Mouse (Mus musculus): ENCODE measurements around the gene Slc16a1.

Gene Slc16a1

DNA sequence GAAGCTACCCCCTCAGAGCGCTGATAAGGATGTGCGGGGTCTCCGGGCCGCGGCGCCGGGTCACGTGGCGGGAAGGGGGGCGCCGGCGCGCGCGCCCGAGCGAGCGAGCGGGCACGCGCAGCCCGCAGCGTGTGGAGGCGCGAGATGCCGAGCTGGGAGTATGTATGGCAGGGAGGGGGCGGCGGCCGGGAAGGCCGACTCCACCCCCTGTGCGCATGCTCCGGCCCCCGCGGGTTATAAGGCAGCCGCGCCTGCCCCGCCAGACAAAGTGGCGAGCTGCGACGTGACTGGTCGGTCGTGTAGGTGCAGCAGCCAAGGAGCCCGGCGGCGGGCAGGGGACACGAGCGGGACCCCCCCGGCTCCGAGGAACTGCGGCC is at the start of gene Slc16a1:
Gene Slc16a1, plus strand, starts transcription at position 266 of the 377 bp plus-strand sequence.
- CTCF ChIA-PET: interaction anchor here (0.5 kb wide), 1 partner anchor 416 kb away, joined by 4 read pairs; no protein-coding TSS in a partner anchor

DNA sequence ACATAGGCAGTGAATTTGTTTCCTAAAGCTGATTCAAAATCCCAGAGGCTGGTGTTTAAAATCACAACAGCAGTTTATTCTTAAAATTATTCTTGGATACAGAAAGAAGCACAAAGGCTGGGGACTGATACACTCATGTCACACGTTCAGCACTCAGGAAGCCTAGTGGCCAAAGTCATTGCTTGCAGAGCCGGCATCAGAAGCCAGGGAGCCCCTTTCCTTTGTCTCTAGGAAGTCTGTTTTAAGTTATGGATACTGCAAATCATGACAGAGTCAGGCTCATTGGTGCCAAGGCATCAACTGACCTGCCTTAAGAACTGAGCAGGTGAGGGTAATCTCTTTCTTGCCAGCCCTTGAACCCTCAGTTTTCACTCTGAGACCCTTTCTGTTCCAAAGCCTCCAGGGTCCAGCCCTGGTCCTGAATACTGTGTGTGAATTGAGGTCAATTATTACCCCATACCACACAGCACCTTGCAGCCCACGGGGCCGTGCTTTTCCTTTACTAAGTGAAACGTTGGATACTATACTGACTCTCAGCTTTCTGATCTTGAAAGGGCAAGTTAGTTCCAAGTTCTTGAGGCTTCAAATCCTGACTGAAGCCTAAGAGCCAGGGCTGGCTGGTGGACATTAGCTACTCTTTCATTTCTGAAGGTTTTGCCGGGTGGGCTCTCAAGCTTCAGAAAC is 41.9 kb upstream of the Slc16a1 start:
- CTCF ChIA-PET: no interaction called here

DNA sequence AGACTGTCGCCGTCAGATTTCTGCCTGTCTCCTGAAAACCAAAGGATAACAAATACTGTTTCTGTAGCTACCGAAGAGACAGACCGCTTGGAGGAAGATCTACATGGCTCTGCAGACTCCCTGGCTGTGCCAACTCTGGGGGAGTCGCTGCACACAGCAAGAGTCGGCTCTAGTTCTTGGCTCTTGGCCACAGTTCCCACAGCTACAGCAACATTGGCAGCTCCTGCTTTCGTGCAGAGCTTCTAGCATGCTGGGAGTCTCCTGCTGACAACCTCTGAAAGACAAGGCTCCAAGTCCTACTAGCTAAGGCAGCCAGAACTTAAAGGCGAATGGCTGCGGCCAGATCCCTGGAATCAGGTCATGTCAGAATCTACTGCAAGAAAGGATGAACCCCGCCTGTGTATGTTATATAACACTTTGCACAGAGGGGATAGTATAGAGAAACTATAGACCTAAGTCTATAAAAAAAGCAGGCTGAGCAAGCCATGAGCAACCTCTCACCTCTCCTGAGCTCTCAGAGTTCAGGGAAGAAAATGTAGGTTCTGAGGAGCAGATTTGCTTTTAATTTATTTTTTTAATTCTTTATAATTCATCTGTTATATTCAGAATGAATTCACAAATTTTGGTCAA is 41.2 kb upstream of the Slc16a1 start:
- CTCF ChIA-PET: no interaction called here

DNA sequence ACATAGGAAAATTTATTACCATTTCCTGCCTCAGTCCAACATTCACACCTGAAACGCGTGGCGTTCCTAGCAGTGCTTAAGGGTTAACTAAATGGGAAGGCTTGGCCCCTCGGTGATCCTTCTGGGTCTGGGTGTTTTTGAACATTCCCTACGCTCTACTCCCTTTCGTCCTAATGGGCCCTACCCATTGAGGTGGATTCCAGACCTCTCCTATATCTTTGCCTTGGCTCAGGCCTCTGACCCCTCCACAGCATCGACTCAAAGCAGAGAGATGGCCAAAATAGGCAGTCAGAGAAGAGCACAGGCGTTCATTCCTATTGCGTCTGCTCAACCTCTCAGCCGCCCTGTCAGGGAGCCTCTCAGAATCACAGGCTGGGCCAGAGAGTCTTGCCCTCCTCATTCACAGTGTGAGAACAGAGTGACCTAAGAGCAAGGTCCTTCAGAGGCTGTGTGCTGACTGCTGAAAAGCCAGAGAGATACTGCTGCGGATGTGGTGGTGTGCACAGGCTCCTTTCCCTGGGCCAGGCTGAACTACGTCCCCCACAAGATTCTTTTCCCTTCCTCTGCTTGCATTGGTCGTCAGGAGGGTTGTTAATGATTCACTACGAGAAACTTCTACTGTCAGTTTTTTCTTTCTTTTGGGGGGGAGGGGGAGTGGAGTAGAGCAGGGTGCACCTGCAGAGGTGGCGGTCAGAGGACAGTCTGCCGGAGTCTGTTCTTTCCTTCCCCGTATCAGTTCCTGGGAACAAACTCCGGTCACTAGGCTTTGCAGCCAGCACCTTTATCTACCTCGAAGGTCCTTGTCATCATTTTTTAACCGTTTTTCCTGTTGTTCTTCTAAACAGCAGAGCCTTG is 38.9 kb upstream of the Slc16a1 start:
- CTCF ChIA-PET: no interaction called here

DNA sequence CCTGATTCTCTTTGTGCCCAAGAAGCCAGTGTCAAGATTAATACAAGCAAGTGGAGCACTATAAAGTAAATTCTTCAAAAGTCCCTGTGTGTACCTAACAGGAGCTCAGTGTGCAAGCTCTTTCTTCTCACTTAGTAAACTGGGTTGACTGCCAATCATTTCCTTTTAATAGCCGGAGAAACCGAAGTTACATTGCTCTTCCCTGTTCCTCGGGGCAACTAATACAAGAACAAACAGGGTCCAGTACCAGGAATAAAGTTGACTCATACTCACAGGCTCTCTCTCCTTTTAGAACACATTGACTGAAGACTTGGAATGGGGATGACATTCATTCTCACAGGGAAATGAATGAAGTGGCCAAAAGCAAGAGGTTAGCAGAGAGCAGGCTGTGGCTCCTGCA is 37.8 kb upstream of the Slc16a1 start:
- CTCF ChIA-PET: no interaction called here

DNA sequence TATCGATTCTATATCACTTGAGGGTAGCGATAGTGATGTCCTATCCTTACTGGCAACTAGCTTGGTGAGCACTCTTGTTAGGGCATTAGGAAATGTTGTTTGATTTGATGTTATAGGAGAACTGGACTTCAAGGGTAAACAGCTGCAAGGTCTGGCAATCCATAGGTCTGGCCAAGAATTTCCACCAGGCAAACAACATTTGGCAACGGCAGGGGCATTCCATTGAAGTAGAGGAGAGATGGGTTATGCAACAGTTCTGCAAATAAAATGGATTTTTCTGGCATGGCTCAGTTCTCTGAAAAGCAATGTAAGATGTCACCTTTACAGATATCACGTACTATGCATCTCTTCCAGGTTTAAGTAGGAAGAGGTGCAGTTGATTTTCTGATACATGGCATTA is 36.8 kb upstream of the Slc16a1 start:
- CTCF ChIA-PET: no interaction called here

DNA sequence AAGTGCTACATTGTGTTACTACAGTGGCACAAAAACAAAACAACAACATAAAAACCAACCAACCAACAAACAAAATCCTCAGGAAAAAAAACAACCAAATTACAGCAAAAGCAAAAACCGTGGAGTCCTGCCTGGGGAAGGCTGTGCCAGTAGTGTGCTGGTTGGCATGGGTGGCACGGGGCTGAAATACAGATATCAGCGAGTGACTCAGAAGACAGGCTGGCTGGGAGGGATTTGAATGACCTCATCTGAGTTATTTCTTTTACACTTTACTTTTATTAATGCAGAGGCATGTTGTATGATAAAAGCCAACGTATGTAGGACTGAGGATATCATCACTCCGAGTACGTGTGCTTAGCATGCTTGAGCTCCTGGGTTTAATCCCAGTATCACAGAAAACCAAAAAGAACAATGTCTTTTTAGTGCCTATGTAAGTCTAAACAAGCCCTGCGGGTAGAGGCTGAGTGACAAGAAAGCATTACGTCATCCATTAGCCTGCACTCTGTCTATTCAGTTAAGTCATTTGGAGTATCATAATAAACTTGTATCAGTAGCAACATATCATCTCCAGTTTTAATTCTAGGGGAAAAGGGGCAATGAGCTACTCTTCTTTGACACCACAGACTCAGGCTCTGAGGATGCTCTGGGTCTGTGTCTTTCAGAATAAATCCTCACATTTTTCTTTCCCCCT is 28.6 kb upstream of the Slc16a1 start:
- CTCF ChIA-PET: no interaction called here

DNA sequence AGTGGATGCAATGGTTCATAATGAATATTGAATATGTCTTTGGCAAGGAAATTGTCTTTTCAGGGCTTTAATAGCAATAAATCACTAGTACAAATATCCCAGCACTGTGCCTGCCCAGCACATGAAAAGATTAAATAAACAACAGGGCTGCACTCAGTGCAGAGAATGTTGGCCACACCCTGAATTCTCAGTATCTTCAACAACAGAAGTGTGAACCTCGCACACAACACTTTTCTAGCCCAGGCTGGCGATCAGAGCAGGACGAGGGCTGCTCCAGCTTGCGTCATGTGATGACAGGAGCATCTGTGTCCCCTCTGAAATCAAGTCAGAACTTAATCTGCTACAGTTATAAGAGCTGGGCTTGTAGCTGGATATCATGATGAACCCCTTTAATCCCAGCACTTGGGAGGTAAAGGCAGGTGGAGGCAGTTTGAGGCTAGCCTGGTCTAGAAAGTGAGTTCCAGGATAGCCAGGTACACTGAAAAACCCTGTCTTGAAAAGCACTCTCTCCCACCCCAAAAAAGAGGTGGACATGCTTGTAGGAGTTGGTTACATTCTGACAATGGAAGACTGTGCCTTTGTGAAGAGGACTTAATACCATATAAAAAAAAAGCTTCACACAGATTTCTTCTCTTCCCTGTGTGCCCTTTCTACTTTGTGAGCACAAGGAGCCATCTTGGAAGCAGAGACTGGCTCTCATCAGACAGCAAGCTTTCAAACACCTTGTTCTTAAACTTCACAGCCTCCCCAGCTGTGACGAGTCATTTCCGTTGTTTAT is 27.8 kb upstream of the Slc16a1 start:
- CTCF ChIA-PET: no interaction called here

DNA sequence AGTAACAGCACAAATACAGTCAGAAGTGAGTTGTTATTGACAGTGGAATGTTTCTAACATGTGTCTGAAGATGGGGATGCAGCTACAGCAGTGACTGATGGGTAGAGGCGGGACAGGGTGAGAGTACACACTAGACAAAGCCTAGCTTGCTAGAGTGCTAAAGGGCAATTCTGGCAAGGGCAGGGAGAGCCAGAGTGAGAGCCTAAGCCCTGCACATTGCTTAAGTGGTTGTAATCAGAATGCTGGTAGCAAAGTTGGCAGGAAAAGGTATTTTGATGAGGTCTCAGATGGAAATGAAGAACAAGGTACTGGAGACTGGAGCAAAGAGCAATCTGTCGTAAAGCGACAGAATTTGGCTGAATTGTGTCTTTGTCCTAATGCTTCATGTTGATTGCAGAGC is 26.5 kb upstream of the Slc16a1 start:
- CTCF ChIA-PET: no interaction called here

DNA sequence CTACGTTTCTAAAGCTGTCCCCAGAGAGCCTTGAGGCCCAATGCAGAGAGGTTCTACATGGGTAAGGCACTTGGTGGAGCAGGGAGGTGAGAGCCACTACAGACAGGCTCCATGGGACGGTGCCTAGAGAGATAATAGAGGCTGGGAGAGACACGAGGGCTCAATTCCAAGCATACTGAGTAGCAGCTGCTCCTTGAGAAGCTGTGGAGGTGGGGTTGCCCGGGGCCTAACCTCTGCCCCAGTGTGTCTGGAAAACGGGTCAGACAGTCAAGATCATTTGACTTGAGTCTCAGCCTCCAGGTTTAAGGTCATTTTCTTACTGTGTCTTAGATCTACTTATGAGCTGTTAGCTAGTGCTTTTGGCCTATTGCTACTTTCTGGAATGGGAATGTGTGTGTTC is 25.4 kb upstream of the Slc16a1 start:
- CTCF ChIA-PET: interaction anchor here (0.5 kb wide), 1 partner anchor 27 kb away, joined by 3 read pairs; no protein-coding TSS in a partner anchor

DNA sequence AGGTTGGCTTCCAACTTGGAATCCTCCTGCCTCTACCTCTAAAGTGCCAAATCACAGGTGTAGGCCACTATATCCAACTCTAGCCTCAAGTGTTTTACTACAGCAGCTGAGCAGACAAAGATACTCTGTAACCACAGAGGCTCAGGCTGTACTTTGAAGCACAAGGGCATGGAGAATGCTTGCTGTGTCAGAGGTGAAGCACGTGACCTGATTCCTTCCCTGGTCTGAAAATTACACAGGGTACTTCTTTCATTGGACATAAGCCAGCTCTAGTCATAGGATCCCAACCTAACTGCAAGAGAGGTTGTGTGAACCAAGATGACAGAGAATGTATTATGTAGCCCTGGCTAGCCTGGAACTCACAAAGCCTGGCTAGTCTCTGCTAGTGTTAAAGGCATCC is 24.4 kb upstream of the Slc16a1 start:
- CTCF ChIA-PET: no interaction called here

DNA sequence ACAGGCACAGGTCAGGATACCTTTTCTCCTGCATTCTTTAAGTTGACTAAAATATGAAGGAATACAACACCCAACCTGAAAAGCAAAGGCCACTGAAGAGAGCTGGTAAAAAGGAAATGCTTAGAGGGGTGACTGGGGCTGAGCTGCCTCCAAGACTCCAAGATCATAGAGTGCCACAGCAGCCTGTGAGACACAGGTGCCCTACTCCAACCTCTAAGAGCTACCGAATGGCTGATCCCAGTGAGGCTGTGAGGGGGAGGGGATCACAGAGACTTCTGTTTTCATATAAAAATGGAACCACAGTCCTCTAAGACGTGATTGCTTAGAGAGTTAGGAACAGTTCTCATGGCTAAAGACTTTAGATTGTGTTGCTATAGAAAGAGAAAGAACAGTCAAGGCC is 23.3 kb upstream of the Slc16a1 start:
- CTCF ChIA-PET: no interaction called here

DNA sequence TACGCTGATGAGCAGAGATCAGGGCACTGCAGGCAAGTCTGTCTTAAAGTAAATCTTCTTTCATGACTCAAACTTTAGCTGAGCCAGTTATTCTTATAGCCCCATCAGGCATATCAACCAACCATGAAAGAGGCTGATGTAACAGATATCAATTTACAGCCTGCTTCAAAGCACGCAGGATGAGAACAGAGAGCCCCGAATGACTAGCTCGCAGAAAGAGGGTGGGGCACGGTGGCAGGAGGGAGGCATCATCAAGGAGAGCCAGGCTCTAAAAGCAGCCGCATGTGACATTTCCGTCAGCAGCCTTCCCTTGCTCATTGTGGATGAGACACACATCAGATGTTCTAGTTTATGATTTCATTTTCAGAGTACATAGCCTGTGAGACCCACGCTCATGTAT is 22.3 kb upstream of the Slc16a1 start:
- CTCF ChIA-PET: no interaction called here

DNA sequence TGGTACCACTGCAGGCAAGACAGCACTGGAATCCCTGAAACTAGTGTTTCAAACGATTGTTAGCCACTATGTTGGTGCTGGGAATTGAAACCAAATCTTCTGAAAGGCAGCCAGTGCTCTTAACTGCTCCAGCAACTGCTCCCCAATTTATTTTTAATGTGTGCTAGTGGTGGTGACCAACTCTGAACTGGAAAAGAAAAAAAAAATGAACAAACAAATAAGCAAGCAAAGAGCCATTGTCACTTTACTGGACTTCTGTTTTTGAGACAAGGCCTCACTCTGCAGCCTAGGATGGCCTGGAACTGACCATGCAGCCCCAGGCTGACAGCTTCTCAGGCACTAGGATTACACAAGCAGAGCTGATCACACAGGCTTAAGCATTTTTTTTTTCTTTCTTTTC is 16.6 kb upstream of the Slc16a1 start:
- CTCF ChIA-PET: no interaction called here

DNA sequence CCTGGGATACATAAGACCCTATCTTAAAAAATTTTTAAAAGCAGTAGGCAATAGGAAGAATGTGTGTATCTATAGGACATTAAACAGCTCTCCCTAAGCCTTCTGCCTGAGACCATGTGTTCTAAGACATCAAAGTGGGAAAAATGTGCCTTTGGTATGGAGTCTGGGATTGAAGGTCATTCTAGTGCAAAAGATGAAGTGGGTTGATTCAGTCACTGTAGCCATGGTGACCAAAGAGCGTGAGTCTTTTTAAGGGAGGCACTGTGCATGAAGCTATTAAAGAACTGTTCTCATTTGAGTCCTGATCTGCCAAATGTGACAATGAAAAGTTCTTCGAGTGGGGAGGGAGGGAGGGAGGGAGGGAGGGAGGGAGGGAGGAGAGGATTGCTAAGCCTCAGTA is 8.7 kb upstream of the Slc16a1 start:
- CTCF ChIA-PET: no interaction called here

DNA sequence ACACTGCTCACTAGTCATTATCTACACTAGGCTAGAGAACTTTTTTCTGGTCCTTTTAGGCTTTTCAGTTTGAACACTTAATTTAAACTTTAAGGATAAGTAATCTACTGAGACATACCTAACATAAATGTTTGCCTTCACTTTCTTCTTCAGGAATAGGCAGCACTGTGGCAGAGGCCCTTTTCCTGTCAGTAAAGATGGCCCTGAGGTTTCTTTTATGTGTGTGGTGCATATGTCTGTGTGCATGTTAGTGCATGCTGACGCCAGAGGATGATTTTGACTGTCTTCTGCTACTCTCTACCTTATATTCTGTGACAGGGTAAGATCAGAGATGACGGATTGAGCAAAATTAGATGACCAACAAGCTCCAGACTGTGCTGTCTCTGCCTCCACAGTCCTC is 7.5 kb upstream of the Slc16a1 start:
- CTCF ChIA-PET: interaction anchor here (0.6 kb wide), 1 partner anchor 219 kb away, joined by 3 read pairs; no protein-coding TSS in a partner anchor

DNA sequence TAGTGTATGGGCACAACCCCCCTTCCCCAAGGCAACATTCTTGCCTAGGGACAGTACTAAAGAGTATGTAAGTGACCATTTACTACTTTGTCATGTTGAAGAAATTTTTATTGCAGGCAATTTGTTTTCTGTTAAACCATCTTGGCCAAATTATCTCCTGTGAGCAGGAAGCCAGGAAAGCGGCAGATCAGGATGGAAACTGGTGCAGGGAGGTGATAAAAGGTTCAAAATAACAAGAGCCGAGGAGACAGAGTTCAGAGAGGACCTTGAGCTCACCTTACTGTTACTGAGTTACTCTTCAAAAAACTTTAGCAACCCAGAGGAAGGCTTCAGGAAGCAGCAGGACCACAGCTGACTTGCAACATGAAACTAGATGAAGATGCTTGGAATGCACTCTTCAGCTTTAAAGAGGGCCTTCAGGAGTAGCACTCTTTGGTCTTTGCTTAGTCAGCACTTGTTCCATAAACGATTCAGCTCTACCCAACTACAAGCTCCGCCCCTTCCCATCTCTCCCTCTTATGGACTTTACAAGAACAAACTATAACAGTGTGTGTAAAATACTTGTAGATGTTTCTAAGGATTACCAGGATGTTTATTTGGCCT is 5.8 kb upstream of the Slc16a1 start:
- CTCF ChIA-PET: no interaction called here

DNA sequence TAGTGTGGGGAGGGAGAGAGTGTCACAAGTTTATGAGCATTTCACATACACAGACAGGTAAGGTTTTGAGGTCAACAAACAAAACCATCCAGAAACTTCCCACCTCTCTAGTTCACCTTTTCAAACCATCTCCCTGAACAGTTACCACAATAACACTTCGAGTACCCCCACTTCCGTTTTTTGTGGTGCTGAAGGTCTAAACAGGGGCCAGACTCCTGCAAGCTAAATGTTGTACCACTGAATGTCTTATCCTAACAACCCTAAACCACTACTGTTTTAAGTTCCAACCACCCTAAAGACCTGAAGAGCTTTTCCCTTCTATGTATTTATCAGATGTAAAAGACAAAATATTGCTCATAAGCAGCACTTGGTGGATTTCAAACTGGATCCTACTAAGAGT is 2.0 kb upstream of the Slc16a1 start:
- CTCF ChIA-PET: no interaction called here

DNA sequence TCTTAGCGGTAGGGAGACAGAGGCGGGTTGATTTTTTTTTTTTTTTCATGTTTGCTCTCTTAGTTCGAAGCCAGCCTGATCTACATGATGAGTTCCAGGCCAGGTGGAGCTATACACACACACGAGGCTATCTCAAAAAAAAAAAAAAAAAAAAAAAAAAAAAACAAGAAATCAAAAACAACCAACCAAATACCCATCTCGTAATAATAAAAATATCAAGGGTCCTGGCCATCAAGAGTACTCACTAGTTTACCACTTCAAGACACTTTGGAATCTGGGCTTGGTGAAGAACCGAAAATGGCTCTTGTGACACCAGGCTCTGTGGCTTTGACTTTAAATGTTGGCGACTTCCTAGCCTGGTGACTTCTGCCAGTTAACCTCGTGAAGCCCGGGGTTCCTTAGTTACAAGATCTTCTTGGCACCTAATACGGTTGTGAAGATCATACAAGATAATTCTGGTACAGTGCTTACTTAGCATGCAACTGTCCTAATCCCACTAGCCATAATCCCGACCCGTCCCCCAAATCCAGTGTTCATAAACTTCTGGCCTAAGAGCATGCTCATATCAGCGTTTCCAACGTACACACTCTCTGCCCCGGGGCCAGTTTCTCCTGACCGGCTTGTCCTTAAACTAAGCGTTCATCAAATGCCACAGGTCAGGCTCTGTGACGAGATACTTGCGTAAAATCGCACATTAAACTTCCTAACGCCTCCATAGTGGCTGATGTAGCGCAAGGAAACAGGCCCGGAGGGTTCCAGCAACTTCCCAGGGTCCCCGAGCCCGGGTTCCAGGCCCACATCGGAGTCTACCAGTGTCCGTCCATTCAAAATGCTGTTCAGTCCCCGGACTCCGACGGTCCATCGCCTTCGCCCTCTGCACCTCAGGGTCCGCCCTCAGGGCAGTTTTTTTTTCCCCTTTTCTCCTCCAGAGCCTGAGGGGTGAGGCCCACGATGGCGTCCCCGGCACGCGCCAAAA is 753 bp upstream of the Slc16a1 start:
- CTCF ChIA-PET: interaction anchor here (0.5 to 0.7 kb wide), 2 partner anchors 416 to 781 kb away, joined by 4 to 6 read pairs; no protein-coding TSS in a partner anchor

Measured in spleen, embryonic (tissue).